Mouse (Mus musculus): Measurements from ENCODE around the gene Wrnip1. TPM values are rescaled to one million over a fixed set of nuclear protein-coding genes. Genes with fewer than 3 reads are reported as not detected.

Wrnip1 gene
- 34.5 and 38.2 TPM in 2 replicates for polyA plus RNA-seq (2012)

DNA sequence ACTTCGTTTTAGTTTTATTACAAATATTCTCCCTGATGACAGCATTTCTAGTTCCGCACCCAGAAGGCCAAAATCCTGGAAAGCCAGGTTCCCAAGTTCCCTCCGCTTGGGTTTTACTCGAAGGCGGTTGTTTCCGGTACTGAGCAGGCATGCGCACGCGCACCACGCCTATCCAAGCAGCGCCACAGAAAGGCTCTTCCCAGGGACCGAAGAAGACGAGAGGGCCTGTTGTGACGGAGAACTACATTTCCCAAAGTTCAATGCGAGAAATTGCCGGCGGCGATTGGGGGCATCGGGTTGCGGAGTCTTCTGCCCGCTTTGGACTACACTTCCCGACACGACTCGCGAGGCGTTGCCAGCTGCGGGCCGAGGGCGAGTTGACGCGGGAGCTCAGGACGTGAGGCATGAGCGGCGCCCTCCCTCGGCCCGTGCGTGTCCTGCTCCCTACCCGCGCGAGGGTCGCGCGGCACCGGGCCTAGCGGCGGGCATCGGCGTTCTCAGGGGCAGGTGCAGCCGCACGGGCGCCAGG lies at the start of gene Wrnip1:
Gene Wrnip1 (plus strand): TSS at position 346 of the 529 bp plus-strand sequence.
- TF ChIP-seq GATA1 (IDR thresholded peaks at IDR 0.05; ENCODE audit: low read length), result no peak

DNA sequence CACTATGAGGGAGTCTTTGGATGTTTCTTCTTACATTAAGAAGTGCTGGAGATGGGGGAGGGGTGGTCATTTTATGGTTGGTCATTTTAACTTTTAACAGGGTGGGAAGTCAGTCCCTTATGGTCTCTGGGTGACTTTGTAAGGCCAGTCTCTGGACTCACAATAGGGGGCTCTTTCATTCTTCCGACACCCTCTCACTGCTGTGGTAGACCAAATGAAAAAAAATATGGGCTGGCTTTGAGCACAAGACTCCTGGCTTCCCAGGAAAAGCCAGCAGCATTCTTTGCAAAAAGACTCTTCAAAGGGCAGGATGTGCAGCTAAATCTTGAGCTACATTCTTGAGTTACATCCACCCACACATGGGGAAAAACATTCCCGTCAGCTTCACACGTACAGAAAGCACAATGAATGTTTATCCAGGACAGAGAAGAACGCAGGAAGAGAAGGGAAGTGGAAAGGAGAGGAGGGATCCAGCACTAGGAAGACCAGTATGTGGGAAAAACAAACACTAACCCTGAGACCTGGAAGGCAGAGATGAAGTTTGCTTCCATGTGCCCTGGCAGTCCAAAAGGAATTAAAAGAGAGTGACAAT lies 49.7 kb upstream of the Wrnip1 start:
- no peak for TF ChIP-seq GATA1 (IDR thresholded peaks at IDR 0.05; ENCODE audit: low read length)

DNA sequence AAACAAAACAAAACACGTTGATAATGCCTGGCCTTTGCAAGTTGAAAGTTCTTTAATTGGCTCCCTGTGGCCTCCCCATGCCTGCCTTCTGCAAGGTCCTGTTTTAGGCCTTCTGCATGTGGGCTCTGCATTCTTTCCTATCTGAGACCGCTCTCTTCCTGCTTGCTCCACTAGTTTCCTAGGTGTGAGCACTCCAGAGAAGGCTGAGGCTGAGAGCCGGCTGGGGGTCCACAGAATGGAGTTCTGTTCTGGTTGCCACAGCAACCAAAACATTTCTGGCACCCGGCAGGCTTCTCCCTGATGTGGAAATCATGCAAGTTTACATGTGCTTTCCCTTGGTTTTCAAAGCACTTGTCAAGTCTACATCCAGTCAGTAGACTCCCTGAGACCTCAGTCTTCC lies 42.8 kb upstream of the Wrnip1 start:
- no peak for TF ChIP-seq GATA1 (IDR thresholded peaks at IDR 0.05; ENCODE audit: low read length)

DNA sequence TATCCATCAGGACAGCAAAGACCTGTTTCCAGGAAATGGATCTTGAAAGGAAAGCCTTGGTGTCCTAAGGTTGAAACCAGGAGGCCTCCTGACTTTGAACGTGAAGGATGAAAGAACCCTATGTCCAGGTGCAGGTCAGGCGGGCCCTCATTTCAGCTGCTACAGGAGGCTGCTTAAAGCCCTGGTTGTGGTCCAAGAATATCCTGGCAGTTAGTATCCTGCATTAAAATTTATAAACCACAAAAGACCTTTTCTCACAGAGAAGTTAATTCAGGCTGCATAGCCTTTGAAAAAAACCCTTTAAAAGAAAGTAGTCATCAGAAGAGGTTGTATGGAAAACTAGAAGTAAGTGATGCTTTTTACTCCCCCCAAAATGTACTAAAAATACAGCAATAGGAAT lies 41.0 kb upstream of the Wrnip1 start:
- TF ChIP-seq GATA1 (IDR thresholded peaks at IDR 0.05; ENCODE audit: low read length), result no peak

DNA sequence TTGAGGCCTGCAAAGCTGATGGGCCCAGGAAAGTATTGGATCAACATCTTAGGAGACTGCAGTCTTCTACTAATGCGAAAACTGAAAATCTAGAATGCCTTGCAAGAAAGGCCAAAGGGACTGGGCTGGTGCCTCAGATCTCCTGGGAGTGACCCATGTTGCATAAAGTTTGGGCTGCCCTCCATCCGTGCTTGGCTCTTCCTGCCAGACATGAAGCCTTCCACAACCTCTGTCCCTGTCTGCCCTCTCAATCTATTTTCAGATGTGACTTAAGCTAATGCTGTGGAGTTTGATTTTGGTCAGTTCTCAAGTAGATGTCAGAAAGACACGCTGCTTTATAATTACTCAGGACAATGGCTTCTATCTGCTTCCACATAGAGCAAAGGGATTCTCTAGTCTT lies 38.7 kb upstream of the Wrnip1 start:
- no peak for TF ChIP-seq GATA1 (IDR thresholded peaks at IDR 0.05; ENCODE audit: low read length)

DNA sequence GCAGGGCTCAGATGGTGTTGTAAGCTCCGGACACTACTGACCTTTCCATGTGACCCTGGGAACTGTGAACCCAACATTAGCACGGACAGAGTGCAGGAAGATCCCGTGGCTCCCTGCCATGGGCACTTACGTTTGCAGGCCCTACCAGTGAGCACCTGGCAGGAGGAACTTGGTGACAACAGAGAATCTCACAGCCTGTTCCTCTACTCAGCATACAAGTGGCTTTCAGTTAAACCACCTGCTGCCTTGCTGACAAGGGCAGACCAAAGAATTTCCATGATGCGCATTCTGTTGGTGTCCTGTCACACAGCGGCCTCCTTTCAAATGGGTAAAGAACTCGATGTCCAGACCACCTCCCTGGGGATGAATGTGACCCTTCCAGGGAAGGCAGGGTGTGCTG lies 37.4 kb upstream of the Wrnip1 start:
- no peak for TF ChIP-seq GATA1 (IDR thresholded peaks at IDR 0.05; ENCODE audit: low read length)

DNA sequence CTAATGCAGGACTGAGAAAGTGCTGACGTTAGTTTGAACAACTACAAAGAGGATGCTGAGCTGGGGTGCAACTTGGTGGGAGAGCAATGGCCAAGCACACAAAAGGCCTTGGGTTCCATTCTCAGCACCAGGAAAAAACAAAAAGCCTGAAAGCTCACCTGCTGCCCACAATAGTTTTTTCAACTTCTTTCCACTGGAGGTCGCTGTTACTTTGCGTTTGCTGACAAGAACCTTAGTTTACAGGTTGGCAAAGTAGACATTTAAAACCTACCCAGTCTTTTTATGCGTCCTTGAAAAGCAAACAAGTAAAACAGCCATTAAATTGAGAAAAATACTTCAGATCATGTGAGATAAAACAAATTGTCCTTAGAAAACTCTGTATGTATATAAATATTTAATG lies 33.7 kb upstream of the Wrnip1 start:
- TF ChIP-seq GATA1 (IDR thresholded peaks at IDR 0.05; ENCODE audit: low read length), result no peak

DNA sequence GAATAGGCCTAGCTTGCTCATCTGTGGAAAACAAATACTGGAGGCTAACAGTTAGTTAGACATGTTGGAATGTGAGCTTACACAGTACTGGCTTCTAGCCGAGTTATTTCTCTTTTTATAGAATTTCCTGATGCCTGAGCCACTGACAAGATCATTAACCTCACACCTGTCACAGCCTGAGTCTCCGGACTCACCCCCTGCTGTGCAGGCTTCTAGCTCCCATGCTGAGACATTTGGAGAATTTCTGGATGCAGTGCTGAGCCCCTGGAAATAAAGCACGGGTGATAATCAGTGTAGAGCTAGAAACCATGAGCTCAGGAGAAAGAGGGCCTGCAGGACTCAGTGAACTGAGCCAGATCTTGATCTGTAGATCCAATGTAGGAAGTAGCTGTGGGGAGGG lies 31.9 kb upstream of the Wrnip1 start:
- TF ChIP-seq GATA1 (IDR thresholded peaks at IDR 0.05; ENCODE audit: low read length), result no peak

DNA sequence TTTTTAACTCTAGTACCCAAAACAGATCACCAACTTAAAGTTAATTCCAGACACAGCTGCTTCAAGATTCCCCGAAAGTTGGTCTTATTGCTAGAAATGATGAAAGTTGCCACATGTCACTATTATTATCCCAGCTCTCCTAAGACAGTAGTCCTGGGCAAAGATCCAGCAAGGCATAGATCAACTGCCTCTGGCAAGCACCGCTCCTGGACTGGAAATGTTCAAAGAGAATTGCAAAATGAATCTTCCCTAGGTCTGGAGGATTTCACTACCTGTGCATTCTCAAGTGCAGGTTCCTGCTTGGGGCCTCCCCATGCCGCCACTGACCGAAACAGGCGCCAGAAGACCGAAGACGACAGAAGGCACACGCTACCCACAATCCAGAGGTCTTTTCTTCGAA lies 25.9 kb upstream of the Wrnip1 start:
- no peak for TF ChIP-seq GATA1 (IDR thresholded peaks at IDR 0.05; ENCODE audit: low read length)

DNA sequence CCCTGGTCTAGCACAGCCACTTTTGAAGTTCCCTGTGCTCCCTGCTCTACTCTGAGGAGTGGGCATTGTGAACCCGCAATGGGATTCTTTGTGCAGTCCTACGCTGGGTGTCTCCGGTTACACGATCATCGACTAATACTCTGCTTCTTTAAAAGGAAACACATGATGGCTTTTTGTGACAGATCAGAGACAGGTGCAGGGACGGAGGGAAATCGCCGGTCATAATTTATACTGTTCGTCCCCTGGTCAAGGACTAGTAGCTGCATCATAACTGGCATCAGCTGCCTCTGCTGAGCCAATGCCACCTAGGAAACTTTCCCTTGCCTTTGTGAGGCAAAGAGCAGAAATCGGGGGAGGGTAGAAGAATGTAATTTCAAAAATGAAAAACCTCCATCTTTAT lies 25.5 kb upstream of the Wrnip1 start:
- no peak for TF ChIP-seq GATA1 (IDR thresholded peaks at IDR 0.05; ENCODE audit: low read length)

DNA sequence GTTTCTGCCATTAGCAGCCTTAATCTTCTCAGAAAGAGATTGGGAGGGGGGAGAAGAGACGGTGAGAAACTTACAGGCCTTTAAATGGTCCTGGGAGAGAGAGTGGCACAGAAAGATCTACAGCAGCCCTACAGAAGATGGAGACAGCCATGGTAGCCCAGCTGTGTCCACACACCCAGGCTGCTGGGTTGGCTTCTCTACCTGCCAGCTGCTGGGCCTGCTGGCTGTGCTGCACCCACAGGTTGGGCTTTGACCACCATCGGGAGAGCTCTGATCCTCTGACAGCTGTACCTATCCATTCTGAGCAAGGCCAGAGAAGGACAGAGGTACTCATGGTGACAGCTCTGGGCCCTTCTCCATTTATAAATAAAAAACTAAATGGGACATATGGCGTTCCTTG lies 23.0 kb upstream of the Wrnip1 start:
- no peak for TF ChIP-seq GATA1 (IDR thresholded peaks at IDR 0.05; ENCODE audit: low read length)

DNA sequence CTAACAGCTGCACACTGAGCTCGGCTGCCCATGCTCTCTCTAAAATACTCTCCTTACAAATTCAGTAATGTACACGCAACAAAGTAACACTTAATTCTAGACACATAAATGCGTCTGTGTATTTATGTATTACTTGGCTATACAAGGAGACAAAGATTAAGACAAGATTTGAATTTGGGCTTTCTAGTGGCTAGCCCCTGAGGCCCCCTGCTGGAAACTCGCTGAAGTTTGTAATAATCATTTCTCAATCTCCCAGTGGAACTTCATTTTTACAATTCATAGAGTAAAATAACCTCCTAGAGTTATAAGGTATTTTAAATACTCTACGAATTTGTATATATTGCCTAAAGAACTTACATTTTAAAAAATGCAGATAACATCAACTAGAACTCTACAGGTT lies 18.8 kb upstream of the Wrnip1 start:
- TF ChIP-seq GATA1 (IDR thresholded peaks at IDR 0.05; ENCODE audit: low read length), result no peak

DNA sequence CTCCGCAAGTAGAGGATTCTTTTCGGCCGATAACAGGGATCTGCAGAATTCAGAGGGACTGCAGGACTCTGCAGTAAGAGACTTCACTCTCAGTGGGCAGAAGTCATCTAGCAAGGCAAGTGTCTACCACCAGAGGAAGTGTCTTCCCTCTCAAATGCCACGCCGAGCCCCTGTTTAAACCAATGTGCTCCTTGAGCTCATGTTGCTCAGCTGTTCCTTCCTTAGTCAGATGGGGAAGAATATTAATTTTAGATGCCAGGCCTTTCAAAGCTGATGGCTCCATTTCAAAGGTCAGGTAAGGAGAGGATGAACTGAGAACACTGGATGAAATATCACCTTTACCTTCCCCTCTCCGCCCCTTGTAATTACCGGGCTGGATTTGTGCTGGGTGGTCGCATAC lies 18.0 kb upstream of the Wrnip1 start, which contains the start of gene Mylk4:
Gene Mylk4 (minus strand): TSS at position 139 of the 400 bp plus-strand sequence.
- no peak for TF ChIP-seq GATA1 (IDR thresholded peaks at IDR 0.05; ENCODE audit: low read length)

DNA sequence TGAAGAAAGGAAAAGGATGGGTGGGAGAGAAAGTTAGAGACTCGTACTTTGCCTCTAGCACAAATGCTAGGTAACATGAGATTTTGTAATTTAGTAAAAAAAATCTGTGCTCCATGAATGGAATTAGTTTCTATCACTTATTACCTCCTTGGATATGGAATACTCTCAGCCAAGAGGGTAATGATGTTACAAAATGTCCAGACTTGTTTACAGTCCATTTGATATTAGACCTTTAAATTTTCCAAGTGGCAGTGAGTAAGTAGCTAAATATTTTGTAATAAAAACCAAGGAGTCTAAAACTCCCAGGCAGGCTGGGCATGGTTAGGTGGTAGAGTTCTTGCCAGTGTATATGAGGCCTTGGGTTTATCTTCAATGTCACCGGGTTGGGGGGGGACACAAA lies 14.3 kb upstream of the Wrnip1 start:
- no peak for TF ChIP-seq GATA1 (IDR thresholded peaks at IDR 0.05; ENCODE audit: low read length)

DNA sequence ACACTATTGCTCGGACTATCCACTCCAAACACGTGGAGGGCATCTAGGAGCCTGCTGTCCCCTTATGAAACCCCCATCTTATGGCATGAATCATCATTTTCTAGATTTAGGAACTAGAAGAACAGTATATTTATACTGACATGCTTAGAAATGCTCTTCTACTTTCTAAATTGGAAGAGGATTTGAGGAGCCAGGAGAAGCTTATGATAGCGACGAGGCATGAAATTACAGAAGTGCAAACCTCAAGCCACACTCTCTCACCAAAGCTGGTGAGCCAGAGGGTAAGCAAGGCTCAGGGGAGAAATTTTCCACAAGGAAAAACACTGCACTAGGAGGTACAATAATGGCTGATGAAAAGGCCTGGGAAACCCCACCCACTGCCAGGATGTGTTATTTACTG lies 12.1 kb upstream of the Wrnip1 start:
- TF ChIP-seq GATA1 (IDR thresholded peaks at IDR 0.05; ENCODE audit: low read length), result no peak

DNA sequence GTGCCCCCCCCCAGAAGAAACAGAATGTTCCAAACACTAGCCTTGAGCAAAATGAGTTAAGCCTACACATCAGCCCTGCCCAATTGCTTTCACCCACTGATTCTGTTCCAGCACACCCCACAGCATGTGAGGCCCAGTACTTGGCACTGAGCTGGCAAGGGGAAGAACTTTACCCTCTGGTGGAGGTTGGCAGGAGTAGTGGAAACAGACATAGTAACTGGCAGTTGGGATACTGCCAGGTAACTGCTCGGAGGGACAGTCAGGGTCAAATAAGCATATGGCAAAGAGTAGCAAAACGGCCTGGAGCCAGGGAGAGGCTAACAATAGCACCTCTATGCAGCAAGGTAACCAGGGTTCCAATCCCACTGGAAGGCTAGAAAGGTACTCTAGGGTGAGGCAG lies 7.2 kb upstream of the Wrnip1 start:
- TF ChIP-seq GATA1 (IDR thresholded peaks at IDR 0.05; ENCODE audit: low read length), result no peak

DNA sequence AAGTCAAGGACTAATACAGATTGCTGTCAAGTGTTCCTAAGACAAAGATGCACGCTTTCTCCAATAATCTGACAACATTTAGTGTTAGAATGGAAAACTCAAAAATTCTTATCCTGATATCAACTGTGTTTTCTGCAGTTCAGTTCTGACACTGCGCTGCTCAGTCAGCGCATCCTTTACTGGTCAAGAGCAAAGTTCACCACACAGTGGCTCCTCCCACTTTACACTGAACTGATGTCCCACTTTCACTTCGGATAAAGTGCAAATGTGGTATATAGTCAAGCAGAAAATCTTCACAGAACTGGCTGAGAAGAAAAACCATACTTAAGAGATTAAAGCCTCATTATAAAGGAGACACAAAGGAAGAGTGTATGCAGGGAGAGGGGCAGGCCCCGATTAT lies 6.7 kb upstream of the Wrnip1 start:
- no peak for TF ChIP-seq GATA1 (IDR thresholded peaks at IDR 0.05; ENCODE audit: low read length)

DNA sequence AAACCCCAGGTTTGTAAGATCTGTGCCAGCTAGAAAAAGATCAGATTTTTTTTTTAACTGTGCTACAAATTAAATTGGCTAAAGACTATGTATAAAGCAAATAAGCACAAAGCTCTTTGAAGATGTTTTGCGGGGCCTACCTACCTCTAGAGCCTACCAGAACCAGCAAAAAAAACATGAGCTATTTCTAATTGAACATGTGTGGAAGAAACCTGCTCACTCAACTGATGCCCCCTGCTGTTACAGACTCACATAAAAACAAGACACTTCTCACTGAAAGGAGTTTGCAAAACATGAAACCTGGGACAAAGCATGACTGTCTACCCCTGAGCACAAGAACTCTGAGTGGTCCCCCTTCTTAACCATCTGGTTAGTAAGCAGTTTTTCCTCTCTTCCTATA lies 4.8 kb upstream of the Wrnip1 start:
- TF ChIP-seq GATA1 (IDR thresholded peaks at IDR 0.05; ENCODE audit: low read length), result no peak
